Mouse (Mus musculus) liver, embryonic 16.5 days (tissue): ENCODE measurements around the gene Vopp1. TPM values are rescaled to one million over a fixed set of nuclear protein-coding genes. Genes with fewer than 3 reads are reported as not detected.

Experiments
- ATAC-seq: fragments of 200-750 bp; cut with Nextera tagmentation; 2 replicates; pipeline ENCODE4 v1.8.0; 2017; ENCODE audit warnings: low read depth, mild to moderate bottlenecking, moderate number of reproducible peaks, moderate library complexity
- H3K27ac ChIP-seq: fragments of 300-500 bp; sonication (generic); 2 replicates; pipeline ENCODE4 v1.5.1; 2014; ENCODE audit warnings: mild to moderate bottlenecking, low read length
- H3K27me3 ChIP-seq: fragments of 300-500 bp; sonication (generic); 2 replicates; pipeline ENCODE4 v1.6.1; 2014; ENCODE audit warnings: low read depth, low read length, mixed read lengths; ENCODE audit not compliant: control insufficient read depth, insufficient read depth
- H3K36me3 ChIP-seq: fragments of 300-500 bp; sonication (generic); 2 replicates; pipeline ENCODE4 v1.6.1; 2014; ENCODE audit warnings: mild to moderate bottlenecking; ENCODE audit not compliant: control insufficient read depth, insufficient read depth
- H3K4me1 ChIP-seq: fragments of 300-500 bp; sonication (generic); 2 replicates; pipeline ENCODE4 v1.6.1; 2014; ENCODE audit warnings: low read depth, low read length, mixed read lengths; ENCODE audit not compliant: control insufficient read depth
- H3K4me2 ChIP-seq: fragments of 300-500 bp; sonication (generic); 2 replicates; pipeline ENCODE4 v1.6.1; 2014; ENCODE audit warnings: low read depth, low read length, mixed read lengths
- H3K4me3 ChIP-seq: fragments of 300-500 bp; sonication (generic); 2 replicates; pipeline ENCODE4 v1.5.1; 2014; ENCODE audit warnings: low read depth, mild to moderate bottlenecking, low read length
- H3K9ac ChIP-seq: fragments of 300-500 bp; sonication (generic); 2 replicates; pipeline ENCODE4 v1.6.1; 2014; ENCODE audit warnings: low read depth, low read length
- H3K9me3 ChIP-seq: fragments of 300-500 bp; sonication (generic); replicated peaks from 2 replicates; pipeline ENCODE4 v1.6.1; 2016; ENCODE audit warnings: low read length; ENCODE audit not compliant: control insufficient read depth
- WGBS: fragments of 180-500 bp; shearing (Covaris S2); extraction: QIAGEN DNeasy Blood & Tissue Kit; methylation state at CpG from one replicate; pipeline ENCODE4 v1.1.7; 2014; ENCODE audit not compliant: insufficient replicate concordance; 5-methylcytosine and 5-hydroxymethylcytosine counted together
- polyA plus RNA-seq: library from polyadenylated mRNA; unstranded; fragments of >200 nt; fragmentation: Nextera tagmentation; extraction: Ambion mirVana; gene quantifications from 2 replicates; pipeline ENCODE4 v1.2.1, GENCODE M21; 2015

The Vopp1 gene
- polyA plus RNA-seq, 1 experiment from 2014 or later: 62.5 TPM

- H3K4me2 ChIP-seq: no peak overlapping the region
- H3K36me3 ChIP-seq: peaks cover 3% of the 10 kb centered on the region; the same call in 1 of the 2 replicates
- H3K4me3 ChIP-seq: no peak overlapping the region
- 82% methylated on average over 3 of the region's 3 CpGs for WGBS
- no peaks in the 10 kb centered on the region for H3K27me3 ChIP-seq
- no peak for ATAC-seq
- peaks cover 15% of the 10 kb centered on the region for H3K4me1 ChIP-seq
- H3K9ac ChIP-seq: no peak overlapping the region
- H3K27ac ChIP-seq: no peak overlapping the region
- no peaks in the 10 kb centered on the region for H3K9me3 ChIP-seq
Measured at GRCm38 (mm10) chr6:57693116-57693515, 131.8 kb downstream of the Vopp1 start.

- Histone ChIP-seq H3K9ac (peak within 1 kb of the TSS; percentile 89), H3K4me2 (peak within 1 kb of the TSS; percentile 96), H3K27me3 (no peaks in the 10 kb centered on the region), H3K36me3 (peaks cover 3% of the 10 kb centered on the region; the same call in 1 of the 2 replicates), H3K4me3 (peak within 1 kb of the TSS; percentile 90), H3K9me3 (no peaks in the 10 kb centered on the region), H3K27ac (peak within 1 kb of the TSS; percentile 95), H3K4me1 (peaks cover 15% of the 10 kb centered on the region)
- WGBS: under 1% methylated on average over 52 of the region's 52 CpGs
- ATAC-seq: peak; percentile 96
Measured at GRCm38 (mm10) chr6:57691467-57692261, 133.3 kb downstream of the Vopp1 start, which contains the start of gene Pyurf. TSS of gene Pyurf (minus strand) at chr6:57692078.

GRCm38 (mm10) chr6:57684156-57684555, 140.8 kb downstream of the Vopp1 start:
- H3K4me3 ChIP-seq: no peak overlapping the region
- H3K27me3 ChIP-seq: no peaks in the 10 kb centered on the region
- no peak overlapping the region for H3K9ac ChIP-seq
- no peak for ATAC-seq
- no peak overlapping the region for H3K4me2 ChIP-seq
- no peaks in the 10 kb centered on the region for H3K9me3 ChIP-seq
- no peak overlapping the region for H3K27ac ChIP-seq
- peaks cover 2% of the 10 kb centered on the region; the same call in 1 of the 2 replicates for H3K36me3 ChIP-seq
- 86% methylated on average over 1 of the region's 1 CpGs for WGBS
- no peaks in the 10 kb centered on the region for H3K4me1 ChIP-seq

Other genes with a start within 250 kb of the Vopp1 start
- 2.7 TPM in 2 replicates for gene Herc6, start 244.2 kb downstream of the Vopp1 start, polyA plus RNA-seq
- gene Pyurf, start 133.1 kb downstream of the Vopp1 start, polyA plus RNA-seq: 7.0 and 7.3 TPM in 2 replicates
- gene Lancl2, start 122.6 kb downstream of the Vopp1 start, polyA plus RNA-seq: 11.7 and 12.6 TPM in 2 replicates
- gene Vmn1r21, start 25.2 kb upstream of the Vopp1 start, polyA plus RNA-seq: not detected in 2 replicates
- not detected in 2 replicates for gene Vmn1r22, start 82.9 kb upstream of the Vopp1 start, polyA plus RNA-seq
- gene Vmn1r23, start 101.7 kb upstream of the Vopp1 start, polyA plus RNA-seq: not detected in 2 replicates
- not detected in 2 replicates for gene Vmn1r24, start 136.3 kb upstream of the Vopp1 start, polyA plus RNA-seq
- not detected in 2 replicates for gene Vmn1r25, start 155.7 kb upstream of the Vopp1 start, polyA plus RNA-seq
- gene Vmn1r26, start 190.0 kb upstream of the Vopp1 start, polyA plus RNA-seq: not detected in 2 replicates